Mouse (Mus musculus) brain, embryonic 14.5 days (tissue): ENCODE results near the gene Zfp691.

Source experiments
- CTCF ChIP-seq: fragments of 200-500 bp; IDR thresholded peaks from 2 replicates; pipeline ENCODE4 v1.5.1; 2012; ENCODE audit warnings: inconsistent platforms, mild to moderate bottlenecking, moderate library complexity, borderline replicate concordance; ENCODE audit not compliant: insufficient read depth, insufficient read length; ENCODE audit errors: extremely low read depth
- POLR2A ChIP-seq: fragments of 200-500 bp; IDR thresholded peaks from 2 replicates; pipeline ENCODE4 v1.6.1; 2012; ENCODE audit warnings: mild to moderate bottlenecking, inconsistent platforms, borderline replicate concordance; ENCODE audit not compliant: poor library complexity, insufficient read depth, insufficient read length, severe bottlenecking; ENCODE audit errors: extremely low read depth

GRCm38 (mm10) chr4:119147347-119147746 lies 26.6 kb downstream of the Zfp691 start:
- TF ChIP-seq POLR2A (no peak), CTCF (no peak)
